Mouse (Mus musculus) cerebellum, postnatal 25 days (tissue): ENCODE data around the gene Cdh3.

ENCODE experiments used
- DNase-seq, 2 experiments: peaks; one replicate each; pipeline ENCODE4 v3.0.0; 2021; ENCODE audit warnings: mixed read lengths in 2 of 2

The Cdh3 gene

GRCm38 (mm10) chr8:106527241-106528036, 16.7 kb downstream of the Cdh3 start:
- DNase-seq, result no peak

GRCm38 (mm10) chr8:106528596-106529249, 18.0 kb downstream of the Cdh3 start:
- DNase-seq, result no peak

- DNase-seq, result no peak
Measured at GRCm38 (mm10) chr8:106529885-106530482, 19.3 kb downstream of the Cdh3 start.

GRCm38 (mm10) chr8:106530566-106530965, 19.9 kb downstream of the Cdh3 start:
- DNase-seq, result no peak

- no peak for DNase-seq
Measured at GRCm38 (mm10) chr8:106533709-106534108, 23.0 kb downstream of the Cdh3 start.

- peak; percentile 12 to 59 for DNase-seq
Measured at GRCm38 (mm10) chr8:106534449-106534848, 23.8 kb downstream of the Cdh3 start.

- DNase-seq, result no peak
Measured at GRCm38 (mm10) chr8:106535448-106535847, 24.8 kb downstream of the Cdh3 start.

GRCm38 (mm10) chr8:106539193-106539592, 28.5 kb downstream of the Cdh3 start:
- DNase-seq, result no peak

- DNase-seq, result no peak
Measured at GRCm38 (mm10) chr8:106541002-106541401, 30.3 kb downstream of the Cdh3 start.

GRCm38 (mm10) chr8:106543043-106543442, 32.4 kb downstream of the Cdh3 start:
- no peak for DNase-seq

GRCm38 (mm10) chr8:106545149-106545548, 34.5 kb downstream of the Cdh3 start:
- no peak for DNase-seq

GRCm38 (mm10) chr8:106546746-106547145, 36.1 kb downstream of the Cdh3 start:
- DNase-seq, result no peak

- DNase-seq, result no peak
Measured at GRCm38 (mm10) chr8:106548366-106548936, 37.8 kb downstream of the Cdh3 start.

- no peak for DNase-seq
Measured at GRCm38 (mm10) chr8:106550906-106551305, 40.2 kb downstream of the Cdh3 start.

GRCm38 (mm10) chr8:106554011-106554410, 43.3 kb downstream of the Cdh3 start:
- no peak for DNase-seq

- DNase-seq, result no peak
Measured at GRCm38 (mm10) chr8:106556068-106556645, 45.5 kb downstream of the Cdh3 start.

- no peak for DNase-seq
Measured at GRCm38 (mm10) chr8:106559844-106560243, 49.2 kb downstream of the Cdh3 start.

- DNase-seq, result peak in 1 of 2 experiments; percentile 37
Measured at GRCm38 (mm10) chr8:106561097-106561865, 50.6 kb downstream of the Cdh3 start.

GRCm38 (mm10) chr8:106563691-106564182, 53.0 kb downstream of the Cdh3 start:
- DNase-seq, result no peak

GRCm38 (mm10) chr8:106569006-106569405, 58.3 kb downstream of the Cdh3 start:
- no peak for DNase-seq

GRCm38 (mm10) chr8:106570386-106570785, 59.7 kb downstream of the Cdh3 start:
- no peak for DNase-seq

GRCm38 (mm10) chr8:106571551-106572172, 61.0 kb downstream of the Cdh3 start:
- no peak for DNase-seq
